Mouse (Mus musculus) liver, embryonic 13.5 days (tissue): Measurements from ENCODE around the gene Nhlrc4. TPM values are rescaled to one million over a fixed set of nuclear protein-coding genes. Genes with fewer than 3 reads are reported as not detected.

Experiments used
- ATAC-seq: fragments of 200-750 bp; cut with Nextera tagmentation; 2 replicates; pipeline ENCODE4 v1.8.0; 2017; ENCODE audit warnings: low read depth, mild to moderate bottlenecking, moderate number of reproducible peaks, moderate library complexity
- DNase-seq: peaks from one replicate; pipeline ENCODE4 v3.0.0; 2022
- H3K27ac ChIP-seq: fragments of 300-500 bp; sonication (generic); 2 replicates; pipeline ENCODE4 v1.5.1; 2015; ENCODE audit warnings: moderate library complexity, mild to moderate bottlenecking, inconsistent platforms
- H3K27me3 ChIP-seq: fragments of 300-500 bp; sonication (generic); 2 replicates; pipeline ENCODE4 v1.6.1; 2015; ENCODE audit warnings: mild to moderate bottlenecking, inconsistent platforms
- H3K36me3 ChIP-seq: fragments of 300-500 bp; sonication (generic); 2 replicates; pipeline ENCODE4 v1.6.1; 2015; ENCODE audit warnings: mild to moderate bottlenecking, inconsistent platforms
- H3K4me1 ChIP-seq: fragments of 300-500 bp; sonication (generic); replicated peaks from 2 replicates; pipeline ENCODE4 v1.6.1; 2015; ENCODE audit warnings: inconsistent platforms
- H3K4me2 ChIP-seq: fragments of 300-500 bp; sonication (generic); 2 replicates; pipeline ENCODE4 v1.6.1; 2015; ENCODE audit warnings: inconsistent platforms, mild to moderate bottlenecking, moderate library complexity
- H3K4me3 ChIP-seq: fragments of 300-500 bp; sonication (generic); replicated peaks from 2 replicates; pipeline ENCODE4 v1.5.1; 2015; ENCODE audit warnings: mild to moderate bottlenecking, inconsistent platforms
- H3K9ac ChIP-seq: fragments of 300-500 bp; sonication (generic); 2 replicates; pipeline ENCODE4 v1.6.1; 2015; ENCODE audit warnings: mild to moderate bottlenecking, inconsistent platforms
- H3K9me3 ChIP-seq: fragments of 300-500 bp; sonication (generic); replicated peaks from 2 replicates; pipeline ENCODE4 v1.6.1; 2016; ENCODE audit warnings: inconsistent platforms
- WGBS: fragments of 180-500 bp; shearing (Covaris S2); methylation state at CpG from one replicate; pipeline ENCODE4 v1.1.7; 2015; ENCODE audit not compliant: insufficient replicate concordance; 5-methylcytosine and 5-hydroxymethylcytosine counted together
- polyA plus RNA-seq: library from polyadenylated mRNA; unstranded; fragments of >200 nt; fragmentation: Nextera tagmentation; extraction: Ambion mirVana; gene quantifications from 2 replicates; pipeline ENCODE4 v1.2.1, GENCODE M21; 2015

Nhlrc4 gene
- polyA plus RNA-seq, 1 experiment from 2014 or later = 7.2 TPM

DNA sequence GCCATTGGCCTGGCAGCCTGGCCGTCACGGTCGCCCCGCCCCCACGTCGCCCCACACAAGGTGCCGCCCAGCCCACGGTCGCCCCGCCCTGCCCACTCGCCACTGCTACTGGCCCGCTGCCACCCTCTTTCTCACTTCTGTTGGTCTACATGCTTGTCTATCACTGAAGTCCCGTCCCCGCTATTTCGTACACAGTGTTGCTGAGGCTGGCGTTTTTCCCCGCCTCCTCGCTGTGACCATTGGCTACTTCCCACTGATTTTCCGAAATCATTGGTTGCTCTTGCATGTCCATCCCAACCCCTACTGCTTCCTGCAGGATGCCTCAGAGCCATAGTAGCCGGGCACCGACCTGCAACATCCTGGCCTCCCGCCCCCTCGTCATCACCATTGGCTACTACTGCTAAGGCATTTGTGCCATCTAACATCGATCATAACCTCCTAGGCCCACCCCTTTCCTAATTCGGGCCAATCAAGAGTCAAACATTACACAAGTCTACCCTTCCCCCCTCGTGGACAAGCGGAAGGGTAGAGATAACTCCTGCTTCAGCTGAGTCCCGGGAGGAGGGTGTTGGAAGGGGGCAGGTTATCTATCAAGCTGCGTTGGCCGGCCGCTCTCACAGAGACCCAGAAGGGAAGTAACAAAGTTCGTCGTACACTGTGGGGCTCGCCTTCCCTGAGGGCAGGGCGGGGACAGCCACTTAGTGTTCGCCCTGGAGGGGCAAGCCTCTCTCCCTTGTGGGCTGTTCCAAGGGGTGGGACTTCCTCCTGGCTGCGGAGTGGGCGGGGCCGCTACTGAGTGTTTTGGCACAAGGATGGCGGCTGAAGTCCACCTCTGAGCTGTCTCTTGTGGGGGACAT is 24.7 kb downstream of the Nhlrc4 start:
- under 1% methylated on average over 40 of the region's 40 CpGs for WGBS
- Histone ChIP-seq H3K36me3 (peaks cover 12% of the 10 kb centered on the region), H3K4me3 (peak overlapping the region; percentile 89), H3K9ac (peak overlapping the region; percentile 75), H3K27me3 (no peaks in the 10 kb centered on the region), H3K4me1 (peaks cover 44% of the 10 kb centered on the region), H3K9me3 (no peaks in the 10 kb centered on the region), H3K4me2 (peak overlapping the region; percentile 99), H3K27ac (peak overlapping the region; percentile 91)
- peak; percentile 99 for DNase-seq
- ATAC-seq = peak; percentile 92

DNA sequence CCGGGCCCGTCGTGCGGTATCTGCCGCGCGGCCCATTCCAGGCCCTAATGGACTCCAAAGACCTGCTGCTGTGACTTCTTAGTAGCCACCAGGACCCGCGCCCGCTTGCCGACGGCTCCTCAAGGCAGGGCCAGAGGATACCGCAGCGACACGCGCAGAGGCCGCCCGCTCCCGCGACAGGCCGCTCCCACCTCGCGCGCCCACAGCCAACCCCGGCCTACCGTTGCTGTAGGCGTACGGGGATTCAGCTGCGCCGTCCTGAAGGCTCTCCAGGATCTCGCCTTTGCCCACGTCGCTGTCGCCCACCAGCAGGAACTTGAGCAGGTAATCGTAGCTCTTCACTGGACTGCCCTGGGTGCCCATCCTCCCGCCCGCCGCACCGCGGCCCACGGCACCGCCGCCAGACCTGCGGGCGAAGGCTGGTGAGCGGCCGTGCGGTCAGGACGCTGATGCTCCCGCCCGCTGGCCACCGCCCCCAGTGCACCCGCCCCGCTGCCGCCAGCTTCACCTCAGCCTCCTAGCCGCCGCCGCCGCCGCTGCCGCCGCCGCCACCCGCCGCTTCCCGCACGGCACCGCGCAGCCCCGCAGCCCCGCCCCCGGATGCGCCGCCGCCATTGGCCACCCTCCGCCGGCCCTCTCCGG is 25.5 kb downstream of the Nhlrc4 start, which contains the start of gene Rab40c:
Gene Rab40c, minus strand, starts transcription at position 584 of the 642 bp plus-strand sequence.
- peak within 1 kb of the TSS; percentile 99 for H3K4me2 ChIP-seq
- DNase-seq (peak; percentile 57), ATAC-seq (no peak)
- peak within 1 kb of the TSS; percentile 90 for H3K9ac ChIP-seq
- H3K27ac ChIP-seq = peak within 1 kb of the TSS; percentile 91
- H3K36me3 ChIP-seq = peaks cover 4% of the 10 kb centered on the region
- peaks cover 52% of the 10 kb centered on the region for H3K4me1 ChIP-seq
- no peaks in the 10 kb centered on the region for H3K27me3 ChIP-seq
- under 1% methylated on average over 76 of the region's 78 CpGs for WGBS
- H3K9me3 ChIP-seq = no peaks in the 10 kb centered on the region
- peak within 1 kb of the TSS; percentile 89 for H3K4me3 ChIP-seq

DNA sequence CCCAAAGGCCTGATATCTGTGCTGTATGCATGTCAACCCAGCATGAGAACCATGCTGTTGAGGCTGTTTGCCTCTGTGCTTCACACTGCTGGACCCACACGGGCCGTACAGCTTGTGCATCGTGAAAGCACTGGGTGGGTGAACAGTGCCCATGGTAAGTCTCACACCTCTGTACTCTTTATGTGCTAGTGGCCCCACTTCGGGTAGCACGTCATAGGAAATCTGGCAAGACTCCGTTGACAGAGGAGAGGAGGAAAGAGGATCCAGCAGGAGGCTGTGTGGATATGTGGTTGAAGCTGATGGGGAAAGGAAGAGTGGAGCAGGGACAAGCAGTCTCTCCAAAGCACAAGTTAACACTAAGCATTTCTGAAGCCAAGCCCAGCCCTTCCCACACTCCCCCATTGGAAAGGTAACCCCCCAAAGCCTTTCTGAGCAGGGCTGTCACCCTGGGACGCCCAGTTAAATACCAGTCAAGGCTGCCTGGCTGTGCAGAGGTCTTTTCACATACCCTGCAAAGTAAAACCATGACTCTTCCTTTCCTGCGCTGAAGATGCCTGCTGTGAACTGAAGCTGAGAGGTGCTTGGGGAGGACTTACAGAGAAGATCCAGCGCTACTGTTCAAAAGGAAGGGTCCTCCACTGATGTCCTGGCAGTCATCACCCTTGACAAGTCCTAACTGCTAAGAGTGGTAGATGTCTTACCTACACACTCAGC is 26.6 kb downstream of the Nhlrc4 start:
- Histone ChIP-seq H3K4me1 (peaks cover 63% of the 10 kb centered on the region), H3K27me3 (no peaks in the 10 kb centered on the region), H3K4me3 (peak overlapping the region; percentile 89), H3K9me3 (no peaks in the 10 kb centered on the region), H3K4me2 (peak overlapping the region; percentile 99), H3K36me3 (no peaks in the 10 kb centered on the region; the same call in 1 of the 2 replicates), H3K27ac (no peak overlapping the region), H3K9ac (peak overlapping the region; percentile 90)
- 77% methylated on average over 9 of the region's 9 CpGs for WGBS
- ATAC-seq (no peak), DNase-seq (no peak)

DNA sequence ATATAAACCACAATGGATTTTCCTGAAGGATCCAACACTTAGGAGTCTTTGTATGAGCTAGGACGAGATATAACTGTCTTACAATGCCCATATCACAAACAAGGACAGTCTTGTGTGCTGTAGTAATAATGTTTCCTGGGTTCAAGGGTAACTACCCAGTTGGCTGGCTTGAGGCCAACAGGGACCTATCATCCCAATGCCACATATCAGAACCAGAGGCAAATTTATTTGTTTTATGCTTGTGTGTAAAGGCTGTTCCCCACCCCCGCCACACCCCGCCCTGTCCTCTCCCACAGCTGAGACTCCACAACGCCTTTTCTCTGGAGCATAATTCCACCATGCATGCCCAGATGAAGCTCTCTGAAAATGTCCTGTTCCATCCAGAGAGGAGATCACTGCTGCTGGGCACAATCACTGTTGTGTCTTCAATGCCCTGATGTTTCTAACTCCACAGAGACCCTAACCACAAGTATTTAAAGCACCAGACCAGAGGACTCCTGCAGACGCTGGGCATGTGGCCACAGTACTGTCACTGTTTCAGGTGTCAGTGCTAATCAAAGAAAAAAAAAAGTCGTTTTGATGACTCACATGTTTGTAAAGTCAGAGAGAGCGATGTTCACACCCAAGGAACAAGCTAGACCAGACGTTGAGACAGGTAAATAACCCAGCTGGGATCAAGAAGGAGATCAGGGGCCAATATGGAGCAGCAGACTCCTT is 27.7 kb downstream of the Nhlrc4 start:
- Histone ChIP-seq H3K9ac (no peak overlapping the region), H3K36me3 (no peaks in the 10 kb centered on the region; the same call in 1 of the 2 replicates), H3K27ac (no peak overlapping the region), H3K4me3 (no peak overlapping the region), H3K27me3 (no peaks in the 10 kb centered on the region), H3K4me2 (no peak overlapping the region), H3K9me3 (no peaks in the 10 kb centered on the region), H3K4me1 (peaks cover 68% of the 10 kb centered on the region)
- WGBS = 59% methylated on average over 8 of the region's 8 CpGs
- no peak for ATAC-seq
- DNase-seq = no peak

DNA sequence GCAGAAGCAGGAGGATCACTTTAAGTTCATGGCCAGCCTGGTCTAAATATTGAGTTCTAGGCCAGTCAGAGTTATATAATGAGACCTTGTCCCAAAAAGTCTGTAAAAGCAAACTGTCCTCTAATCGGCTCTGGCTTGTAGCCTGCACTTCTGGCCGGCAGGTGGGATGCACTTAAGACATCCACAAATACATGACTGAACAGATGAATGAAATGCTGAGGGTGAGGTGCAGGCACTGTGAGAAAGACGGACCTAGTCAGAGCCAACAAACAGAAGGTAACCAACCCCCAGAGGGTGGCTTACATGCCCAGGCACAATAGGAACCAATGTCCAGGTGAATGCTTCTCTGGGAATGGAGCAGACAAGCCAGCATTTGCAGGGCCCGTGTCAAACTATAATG is 30.5 kb downstream of the Nhlrc4 start:
- H3K27ac ChIP-seq = 0 out of 2 replicates have a peak overlapping the region, but pooled peaks have one; percentile 15
- H3K4me3 ChIP-seq = no peak overlapping the region
- ATAC-seq (no peak), DNase-seq (no peak)
- 48% methylated on average over 4 of the region's 4 CpGs for WGBS
- H3K4me1 ChIP-seq = peaks cover 60% of the 10 kb centered on the region
- no peaks in the 10 kb centered on the region; the same call in 1 of the 2 replicates for H3K36me3 ChIP-seq
- H3K9me3 ChIP-seq = no peaks in the 10 kb centered on the region
- H3K9ac ChIP-seq = no peak overlapping the region
- no peak overlapping the region for H3K4me2 ChIP-seq
- no peaks in the 10 kb centered on the region for H3K27me3 ChIP-seq

DNA sequence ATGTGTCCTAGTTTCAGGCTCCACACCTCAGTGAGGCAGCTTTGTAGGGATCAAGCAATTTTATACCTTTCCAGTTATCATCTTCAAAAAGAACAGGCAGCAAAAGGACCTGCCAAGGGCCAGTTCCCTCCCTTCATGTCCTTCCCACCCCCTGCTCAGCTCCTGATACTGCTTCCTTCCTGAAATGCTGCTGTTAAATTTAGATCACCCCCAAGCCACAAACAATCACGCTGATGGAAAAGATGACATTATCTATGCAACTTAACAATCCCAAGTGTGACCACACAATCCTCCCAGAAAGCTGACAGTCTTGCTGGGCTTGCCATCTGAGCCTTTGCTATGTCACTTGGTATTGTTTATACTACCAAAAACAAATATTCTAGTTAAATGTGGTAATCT is 30.9 kb downstream of the Nhlrc4 start:
- no peak overlapping the region for H3K4me2 ChIP-seq
- 0 out of 2 replicates have a peak overlapping the region, but pooled peaks have one; percentile 15 for H3K27ac ChIP-seq
- no peaks in the 10 kb centered on the region; the same call in 1 of the 2 replicates for H3K36me3 ChIP-seq
- ATAC-seq (no peak), DNase-seq (no peak)
- H3K4me1 ChIP-seq = peaks cover 58% of the 10 kb centered on the region
- no peaks in the 10 kb centered on the region for H3K9me3 ChIP-seq
- H3K9ac ChIP-seq = no peak overlapping the region
- no peak overlapping the region for H3K4me3 ChIP-seq
- H3K27me3 ChIP-seq = no peaks in the 10 kb centered on the region
- 10% methylated on average over 1 of the region's 1 CpGs for WGBS

DNA sequence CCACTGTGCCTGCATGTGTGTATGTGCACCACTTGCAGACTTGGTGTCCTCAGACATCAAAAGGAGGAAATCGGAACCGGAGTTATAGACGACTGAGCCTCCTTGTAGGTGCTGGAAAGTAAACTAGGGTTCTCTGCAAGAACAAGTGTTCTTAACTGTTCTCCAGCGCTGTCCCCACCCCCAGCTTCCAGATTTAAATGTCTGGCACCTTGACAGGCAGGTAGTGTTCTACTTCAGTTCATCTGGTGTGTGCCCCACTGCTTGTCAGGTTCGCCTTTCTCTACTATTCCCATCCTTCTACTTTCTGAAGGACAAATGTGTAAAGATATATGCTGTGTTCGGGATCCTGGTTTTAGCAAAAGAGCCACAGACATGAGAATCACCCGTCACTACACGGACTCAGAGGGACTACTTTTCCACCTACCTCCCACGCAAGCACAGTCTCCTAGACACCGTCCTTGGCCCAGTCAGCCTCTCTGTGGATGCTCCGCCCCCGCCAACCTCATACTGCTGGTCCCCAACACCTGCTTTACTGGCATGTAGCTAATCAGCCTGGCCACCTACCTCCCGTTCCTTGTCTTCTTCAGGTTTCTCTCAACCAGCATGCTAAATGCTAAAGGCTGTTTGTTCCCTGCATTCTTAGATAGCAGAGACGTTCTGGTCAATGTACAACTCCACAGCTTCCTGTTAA is 31.4 kb downstream of the Nhlrc4 start:
- no peak overlapping the region for H3K27ac ChIP-seq
- WGBS = 40% methylated on average over 14 of the region's 14 CpGs
- no peaks in the 10 kb centered on the region for H3K9me3 ChIP-seq
- ATAC-seq (no peak), DNase-seq (no peak)
- H3K9ac ChIP-seq = no peak overlapping the region
- no peaks in the 10 kb centered on the region for H3K27me3 ChIP-seq
- H3K4me3 ChIP-seq = no peak overlapping the region
- H3K4me1 ChIP-seq = peaks cover 53% of the 10 kb centered on the region
- no peaks in the 10 kb centered on the region; the same call in 1 of the 2 replicates for H3K36me3 ChIP-seq
- H3K4me2 ChIP-seq = no peak overlapping the region

DNA sequence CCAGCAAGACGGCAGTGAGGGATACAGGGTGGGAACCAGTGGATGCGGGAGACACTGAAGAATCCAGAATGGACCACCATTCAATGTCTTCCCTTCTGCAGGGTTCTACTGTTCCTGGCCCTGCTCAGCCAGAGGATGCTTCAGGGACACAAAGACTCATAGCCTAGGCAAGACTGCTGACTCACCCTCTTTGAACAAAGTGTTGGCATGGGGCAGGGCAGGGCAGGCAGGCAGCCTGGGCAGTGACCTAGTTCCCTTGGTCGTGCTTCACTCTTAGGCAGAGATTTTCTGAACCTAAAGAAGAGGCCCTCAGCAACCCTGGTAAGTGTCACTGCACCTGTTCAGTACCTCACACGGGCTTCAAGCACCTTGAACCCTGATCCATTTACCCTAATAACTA is 32.9 kb downstream of the Nhlrc4 start:
- Histone ChIP-seq H3K36me3 (peaks cover 4% of the 10 kb centered on the region; the same call in 1 of the 2 replicates), H3K27me3 (no peaks in the 10 kb centered on the region), H3K4me1 (peaks cover 37% of the 10 kb centered on the region), H3K9ac (no peak overlapping the region), H3K27ac (no peak overlapping the region), H3K4me3 (no peak overlapping the region), H3K4me2 (no peak overlapping the region), H3K9me3 (no peaks in the 10 kb centered on the region)
- ATAC-seq = no peak
- DNase-seq = no peak
- 69% methylated on average over 4 of the region's 4 CpGs for WGBS

DNA sequence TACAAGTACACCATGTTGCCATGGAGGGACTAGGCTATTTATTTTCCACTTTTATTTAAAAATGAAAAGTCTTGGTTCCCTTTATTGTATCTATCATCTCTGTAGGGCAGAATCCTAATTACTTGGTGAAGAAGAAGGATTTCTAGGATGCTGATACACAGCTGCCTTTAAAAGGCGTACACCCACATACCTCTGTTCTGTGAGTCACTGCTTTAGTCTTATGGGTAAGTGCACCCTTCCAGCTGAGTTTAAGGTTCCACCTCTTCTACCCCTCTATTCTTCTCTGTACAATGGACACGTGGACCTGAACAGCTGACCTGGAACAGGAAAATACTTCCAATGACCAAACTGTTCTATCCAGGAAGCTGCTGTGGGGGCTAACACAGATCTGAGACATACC is 37.1 kb downstream of the Nhlrc4 start:
- no peak for ATAC-seq
- WGBS = 74% methylated on average over 2 of the region's 2 CpGs

DNA sequence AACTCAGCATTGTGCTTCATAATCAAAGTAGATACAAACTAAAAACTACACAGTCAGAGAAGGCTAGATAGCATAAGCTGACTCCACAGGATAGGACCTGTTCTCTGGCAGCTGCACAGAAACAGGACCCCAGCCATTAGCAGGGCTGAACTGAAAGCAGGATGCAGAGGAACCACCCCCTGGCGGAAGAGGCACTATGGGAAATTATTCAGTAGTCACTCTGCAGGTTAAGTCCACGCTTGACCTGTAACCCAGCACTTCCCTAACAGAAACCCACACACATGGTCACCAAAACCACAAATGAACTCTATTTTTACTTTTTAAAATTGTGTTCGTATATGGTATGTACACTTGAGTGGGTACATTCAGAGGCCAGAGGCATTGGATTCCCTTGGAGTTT is 41.7 kb downstream of the Nhlrc4 start:
- H3K4me3 ChIP-seq = no peak overlapping the region
- no peak overlapping the region for H3K9ac ChIP-seq
- H3K9me3 ChIP-seq = no peaks in the 10 kb centered on the region
- DNase-seq (no peak), ATAC-seq (no peak)
- WGBS = 52% methylated on average over 3 of the region's 3 CpGs
- H3K4me1 ChIP-seq = 0 out of 2 replicates have a peak, but pooled peaks cover 3% of the 10 kb centered on the region
- no peak overlapping the region for H3K27ac ChIP-seq
- peaks cover 14% of the 10 kb centered on the region for H3K36me3 ChIP-seq
- no peaks in the 10 kb centered on the region for H3K27me3 ChIP-seq
- H3K4me2 ChIP-seq = no peak overlapping the region

More for the DNA sequence above, 37.1 kb downstream of the Nhlrc4 start:
- Histone ChIP-seq H3K36me3 (0 out of 2 replicates have a peak, but pooled peaks cover 4% of the 10 kb centered on the region), H3K4me3 (no peak overlapping the region), H3K4me1 (peaks cover 11% of the 10 kb centered on the region), H3K9me3 (no peaks in the 10 kb centered on the region), H3K9ac (no peak overlapping the region), H3K27me3 (no peaks in the 10 kb centered on the region), H3K4me2 (no peak overlapping the region), H3K27ac (no peak overlapping the region)
- DNase-seq = no peak
